Mouse (Mus musculus) CH12.LX (cell line): ENCODE data around the gene Bfsp1.

Experiments
- BHLHE40 ChIP-seq: IDR thresholded peaks from 2 replicates; pipeline ENCODE4 v1.6.1; 2011; ENCODE audit warnings: mild to moderate bottlenecking, low read depth, low read length, improper control_type of control experiment
- CTCF ChIP-seq, 2 experiments: IDR thresholded peaks in 1 of 2; conservative IDR thresholded peaks in 1 of 2; 2 replicates each; pipeline ENCODE4 v1.5.1; 2011 to 2012; ENCODE audit warnings: low read depth in 2 of 2, low read length in 2 of 2, improper control_type of control experiment in 1 of 2, inconsistent platforms in 1 of 2, mild to moderate bottlenecking in 1 of 2, moderate library complexity in 1 of 2
- ETS1 ChIP-seq: conservative IDR thresholded peaks from 2 replicates; pipeline ENCODE4 v1.6.1; 2012; ENCODE audit warnings: low read depth, mild to moderate bottlenecking, inconsistent platforms, low read length, improper control_type of control experiment, moderate library complexity
- GABPA ChIP-seq: IDR thresholded peaks from 2 replicates; pipeline ENCODE4 v1.6.1; 2012; ENCODE audit warnings: low read depth, low read length, improper control_type of control experiment, inconsistent platforms; ENCODE audit not compliant: insufficient replicate concordance
- MXI1 ChIP-seq: IDR thresholded peaks from 2 replicates; pipeline ENCODE4 v1.6.1; 2011; ENCODE audit warnings: mild to moderate bottlenecking, low read depth, low read length, improper control_type of control experiment

DNA sequence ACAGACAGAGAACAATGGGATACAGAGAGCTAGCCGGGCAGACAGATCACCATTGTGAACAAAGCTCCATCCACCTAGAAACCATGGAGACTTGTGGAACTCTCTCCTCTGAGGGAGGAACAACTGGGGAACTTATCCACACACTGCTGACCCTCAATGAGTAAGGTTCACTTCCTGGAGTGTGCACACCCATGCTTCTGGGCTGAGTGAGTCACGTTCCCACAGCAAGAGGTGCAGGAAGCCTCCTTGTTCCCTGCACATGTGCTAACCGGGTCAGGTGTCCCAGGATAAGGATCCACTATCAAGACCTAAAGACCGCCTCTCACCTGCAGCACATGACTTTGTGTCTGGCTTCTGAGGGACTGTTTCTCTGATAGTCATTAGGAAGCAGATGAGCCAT, 9.5 kb downstream of the Bfsp1 start:
- no peak for TF ChIP-seq ETS1
- no peak for TF ChIP-seq BHLHE40
- TF ChIP-seq GABPA = no peak
- TF ChIP-seq CTCF (conservative IDR thresholded peaks at IDR 0.05 in 1 of 2, IDR thresholded peaks at IDR 0.05 in 1 of 2; ENCODE audit: low read depth in 2 of 2, low read length in 2 of 2) = no peak
- no peak for TF ChIP-seq MXI1
